Mouse (Mus musculus): ENCODE results near the gene Gm26620. TPM values are rescaled to one million over a fixed set of nuclear protein-coding genes. Genes with fewer than 3 reads are reported as not detected.

Gm26620 gene
- polyA plus RNA-seq, 1 experiment from 2014 or later, result 1.7 TPM

DNA sequence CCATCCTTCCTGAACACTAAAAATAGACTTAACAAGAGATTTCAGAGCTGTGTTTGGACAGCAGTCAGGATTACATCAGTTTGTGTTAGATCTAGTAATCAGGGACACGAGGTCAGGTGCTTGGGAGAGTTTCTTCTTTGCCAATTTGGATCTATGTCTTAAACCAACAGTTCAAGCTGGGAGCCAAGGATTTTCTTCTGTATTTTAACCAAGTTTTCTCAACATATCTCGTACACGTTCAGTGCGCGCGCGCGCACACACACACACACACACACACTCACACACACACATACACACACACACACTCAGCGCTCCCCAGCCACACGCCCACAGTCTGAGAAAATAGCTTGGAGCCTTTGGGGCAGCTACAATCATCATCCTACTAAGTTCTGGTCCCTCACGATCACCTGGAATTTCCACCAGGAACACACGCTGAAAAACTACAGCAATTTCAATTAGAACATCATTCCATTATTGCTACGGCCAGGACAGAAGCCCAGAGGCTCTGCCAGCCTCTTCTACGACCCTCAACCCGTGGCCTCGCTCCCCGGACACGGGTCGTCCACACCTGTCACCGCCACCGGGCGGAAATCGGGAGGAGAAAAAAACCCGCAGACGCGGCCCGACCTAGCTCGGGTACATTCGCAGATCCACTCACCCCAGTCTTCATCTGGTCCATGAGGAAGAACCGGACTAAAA lies 17.7 kb upstream of the Gm26620 start:
- peaks cover 35% of the 10 kb centered on the region for H3K4me1 ChIP-seq (ENCODE audit: insufficient read depth)
- no peaks in the 10 kb centered on the region for H3K36me3 ChIP-seq (replicated peaks; ENCODE audit: insufficient read depth, low read length)
- peak; percentile 58 for ATAC-seq
- peak overlapping the region; percentile 81 for H3K4me2 ChIP-seq (ENCODE audit: low read depth, low read length)
- peak overlapping the region; percentile 66 for H3K4me3 ChIP-seq (ENCODE audit: low read depth, low read length)
- H3K27me3 ChIP-seq (ENCODE audit: insufficient read depth, low read length), result no peaks in the 10 kb centered on the region
- 2% methylated on average over 30 of the region's 30 CpGs for WGBS (ENCODE audit: insufficient replicate concordance)
- peak overlapping the region; percentile 71 for H3K9ac ChIP-seq (replicated peaks)
- no peak for TF ChIP-seq EP300 (IDR thresholded peaks at IDR 0.05; ENCODE audit: low read depth)
- no peak for TF ChIP-seq CTCF (IDR thresholded peaks at IDR 0.05; ENCODE audit: low read depth)
- peak; percentile 44 for DNase-seq
- H3K27ac ChIP-seq (ENCODE audit: low read depth), result peak overlapping the region; percentile 85
- no peaks in the 10 kb centered on the region for H3K9me3 ChIP-seq (ENCODE audit: low read length)

- WGBS (ENCODE audit: insufficient replicate concordance), result 0% methylated on average over 25 of the region's 25 CpGs
- peak within 1 kb of the TSS; percentile 71 for H3K9ac ChIP-seq (replicated peaks)
- ATAC-seq, result peak; percentile 89
These were observed 17.2 kb upstream of the Gm26620 start, which contains the start of gene Atf6 for GRCm38 (mm10) chr1:170867691-170868105. Gene Atf6 (minus strand): TSS chr1:170867771.

DNA sequence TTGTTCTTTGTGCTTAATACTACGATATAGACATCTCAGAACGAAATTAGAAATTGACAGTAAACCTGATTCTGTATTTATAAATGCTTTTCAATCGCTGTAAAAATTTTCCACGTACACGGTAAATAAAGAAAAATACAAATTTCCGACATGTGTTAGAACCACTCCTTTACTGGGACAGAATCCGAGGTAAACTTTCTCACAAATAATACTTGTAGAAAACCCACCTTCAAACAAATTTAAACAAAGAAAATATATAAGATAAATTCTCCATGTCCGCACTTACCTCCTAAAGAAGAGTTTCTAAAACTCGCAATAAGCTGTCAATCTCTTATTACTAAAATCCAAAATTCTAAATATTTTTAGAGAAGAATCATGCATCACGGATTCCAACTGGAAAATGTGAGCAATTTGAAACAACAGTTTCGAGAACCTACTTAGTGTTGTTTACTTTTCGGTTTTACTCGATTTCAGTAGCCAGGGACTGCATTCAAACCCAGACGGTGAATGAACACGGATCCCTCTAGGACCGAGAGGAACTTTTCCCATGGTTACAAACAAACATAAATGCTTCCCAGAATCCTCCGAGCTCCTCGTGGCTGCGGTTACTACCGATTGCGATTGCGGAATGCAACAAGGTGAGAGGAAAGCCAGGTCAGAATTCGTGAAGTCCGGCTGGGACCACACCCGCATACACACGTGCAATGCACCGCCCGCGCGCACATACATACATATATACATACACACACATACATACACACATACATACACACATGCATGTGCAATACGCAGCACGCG lies 16.6 kb upstream of the Gm26620 start:
- H3K4me1 ChIP-seq (ENCODE audit: insufficient read depth), result peaks cover 24% of the 10 kb centered on the region
- H3K27me3 ChIP-seq (ENCODE audit: insufficient read depth, low read length), result no peaks in the 10 kb centered on the region

More at GRCm38 (mm10) chr1:170867691-170868105, 17.2 kb upstream of the Gm26620 start, which contains the start of gene Atf6:
- H3K4me2 ChIP-seq (ENCODE audit: low read depth, low read length), result peak within 1 kb of the TSS; percentile 81
- peak within 1 kb of the TSS; percentile 66 for H3K4me3 ChIP-seq (ENCODE audit: low read depth, low read length)
- H3K4me1 ChIP-seq (ENCODE audit: insufficient read depth), result peaks cover 30% of the 10 kb centered on the region
- peak within 1 kb of the TSS; percentile 85 for H3K27ac ChIP-seq (ENCODE audit: low read depth)
- TF ChIP-seq CTCF (IDR thresholded peaks at IDR 0.05; ENCODE audit: low read depth) (no peak), EP300 (IDR thresholded peaks at IDR 0.05; ENCODE audit: low read depth) (peak; percentile 71; the same call in 1 of the 2 replicates)
- DNase-seq, result peak; percentile 97
- no peaks in the 10 kb centered on the region for H3K27me3 ChIP-seq (ENCODE audit: insufficient read depth, low read length)
- H3K36me3 ChIP-seq (replicated peaks; ENCODE audit: insufficient read depth, low read length), result no peaks in the 10 kb centered on the region
- no peaks in the 10 kb centered on the region for H3K9me3 ChIP-seq (ENCODE audit: low read length)

GRCm38 (mm10) chr1:170868905-170869283 lies 16.0 kb upstream of the Gm26620 start:
- no peaks in the 10 kb centered on the region for H3K9me3 ChIP-seq (ENCODE audit: low read length)
- peaks cover 18% of the 10 kb centered on the region for H3K4me1 ChIP-seq (ENCODE audit: insufficient read depth)
- no peak overlapping the region for H3K9ac ChIP-seq (replicated peaks)
- no peaks in the 10 kb centered on the region for H3K27me3 ChIP-seq (ENCODE audit: insufficient read depth, low read length)
- no peaks in the 10 kb centered on the region; the same call in 1 of the 2 replicates for H3K36me3 ChIP-seq (replicated peaks; ENCODE audit: insufficient read depth, low read length)
- H3K4me3 ChIP-seq (ENCODE audit: low read depth, low read length), result peak overlapping the region; percentile 66
- peak overlapping the region; percentile 81 for H3K4me2 ChIP-seq (ENCODE audit: low read depth, low read length)
- H3K27ac ChIP-seq (ENCODE audit: low read depth), result no peak overlapping the region
- TF ChIP-seq EP300 (IDR thresholded peaks at IDR 0.05; ENCODE audit: low read depth), result no peak
- ATAC-seq (no peak), DNase-seq (no peak)
- 13% methylated on average over 14 of the region's 14 CpGs for WGBS (ENCODE audit: insufficient replicate concordance)

More for the DNA sequence above, 16.6 kb upstream of the Gm26620 start:
- WGBS (ENCODE audit: insufficient replicate concordance), result under 1% methylated on average over 33 of the region's 33 CpGs
- peak overlapping the region; percentile 71 for H3K9ac ChIP-seq (replicated peaks)
- peak overlapping the region; percentile 85 for H3K27ac ChIP-seq (ENCODE audit: low read depth)
- H3K4me2 ChIP-seq (ENCODE audit: low read depth, low read length), result peak overlapping the region; percentile 81
- peak; percentile 77 for DNase-seq
- ATAC-seq, result peak; percentile 75
- H3K9me3 ChIP-seq (ENCODE audit: low read length), result no peaks in the 10 kb centered on the region
- TF ChIP-seq CTCF (IDR thresholded peaks at IDR 0.05; ENCODE audit: low read depth) (no peak), EP300 (IDR thresholded peaks at IDR 0.05; ENCODE audit: low read depth) (no peak)
- no peaks in the 10 kb centered on the region for H3K36me3 ChIP-seq (replicated peaks; ENCODE audit: insufficient read depth, low read length)
- H3K4me3 ChIP-seq (ENCODE audit: low read depth, low read length), result peak overlapping the region; percentile 66

DNA sequence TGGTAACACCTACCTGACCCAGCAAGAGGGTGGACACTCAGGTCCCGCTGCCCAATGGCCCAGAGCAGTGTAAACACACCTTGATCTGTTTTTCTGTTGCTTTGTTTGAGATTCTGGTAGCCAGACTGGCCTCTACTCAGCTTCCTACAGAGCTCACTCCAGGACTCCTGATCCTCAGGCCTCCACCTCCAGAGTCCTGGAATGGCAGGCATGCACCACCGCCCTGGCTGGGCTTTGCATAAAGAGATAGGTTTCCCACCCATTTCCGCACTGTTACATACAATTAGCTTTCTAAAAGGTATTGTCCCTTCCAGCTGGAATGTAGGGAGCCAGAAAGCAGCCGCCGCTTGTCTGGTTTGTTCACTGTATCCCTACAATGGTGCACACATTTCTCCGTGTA lies 13.5 kb upstream of the Gm26620 start:
- WGBS (ENCODE audit: insufficient replicate concordance), result 84% methylated on average over 6 of the region's 6 CpGs
- Histone ChIP-seq H3K4me2 (ENCODE audit: low read depth, low read length) (no peak overlapping the region), H3K9me3 (ENCODE audit: low read length) (no peaks in the 10 kb centered on the region), H3K27ac (ENCODE audit: low read depth) (no peak overlapping the region), H3K27me3 (ENCODE audit: insufficient read depth, low read length) (no peaks in the 10 kb centered on the region), H3K4me3 (ENCODE audit: low read depth, low read length) (no peak overlapping the region), H3K4me1 (ENCODE audit: insufficient read depth) (0 out of 2 replicates have a peak, but pooled peaks cover under 1% of the 10 kb centered on the region), H3K9ac (replicated peaks) (no peak overlapping the region), H3K36me3 (replicated peaks; ENCODE audit: insufficient read depth, low read length) (peaks cover 4% of the 10 kb centered on the region)
- TF ChIP-seq CTCF (IDR thresholded peaks at IDR 0.05; ENCODE audit: low read depth), result no peak
- TF ChIP-seq EP300 (IDR thresholded peaks at IDR 0.05; ENCODE audit: low read depth), result no peak
- DNase-seq (no peak), ATAC-seq (no peak)

DNA sequence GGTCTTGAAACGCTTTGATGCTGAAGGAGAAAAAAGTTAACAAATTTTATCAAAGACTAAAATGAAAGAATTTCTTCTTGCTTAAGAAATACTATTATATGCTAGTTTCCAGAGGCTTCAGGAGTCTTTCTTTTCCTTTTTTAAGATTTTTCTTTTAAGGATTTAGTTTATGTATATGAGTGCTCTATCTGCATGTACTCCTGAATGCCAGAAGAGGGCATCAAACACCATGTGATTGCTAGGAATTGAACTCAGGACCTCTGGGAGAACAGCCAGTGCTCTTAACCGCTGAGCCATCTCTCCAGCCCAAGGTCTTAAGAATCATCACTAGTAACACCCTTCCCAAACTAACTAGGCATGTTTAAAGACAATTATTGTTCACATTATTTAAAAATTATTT lies 12.9 kb upstream of the Gm26620 start:
- Histone ChIP-seq H3K4me2 (ENCODE audit: low read depth, low read length) (no peak overlapping the region), H3K9ac (replicated peaks) (no peak overlapping the region), H3K27ac (ENCODE audit: low read depth) (no peak overlapping the region), H3K9me3 (ENCODE audit: low read length) (no peaks in the 10 kb centered on the region), H3K27me3 (ENCODE audit: insufficient read depth, low read length) (no peaks in the 10 kb centered on the region), H3K4me1 (ENCODE audit: insufficient read depth) (no peaks in the 10 kb centered on the region), H3K36me3 (replicated peaks; ENCODE audit: insufficient read depth, low read length) (peaks cover 5% of the 10 kb centered on the region), H3K4me3 (ENCODE audit: low read depth, low read length) (no peak overlapping the region)
- 89% methylated on average over 2 of the region's 2 CpGs for WGBS (ENCODE audit: insufficient replicate concordance)
- ATAC-seq, result no peak
- TF ChIP-seq CTCF (IDR thresholded peaks at IDR 0.05; ENCODE audit: low read depth) (peak; percentile 31), EP300 (IDR thresholded peaks at IDR 0.05; ENCODE audit: low read depth) (no peak)
- no peak for DNase-seq
